Mouse (Mus musculus) adrenal gland, postnatal 4 days (tissue): Measurements from ENCODE around the gene A030014E15Rik. TPM values are rescaled to one million over a fixed set of nuclear protein-coding genes. Genes with fewer than 3 reads are reported as not detected.

Experiments used
- total RNA-seq, 2 experiments: library from RNA; stranded (reverse); gene quantifications; 2 replicates each; pipeline ENCODE4 v1.2.3; 2021

The A030014E15Rik gene
- total RNA-seq, 2 experiments from 2014 or later = not detected

Other genes with a start within 250 kb of the A030014E15Rik start
- 100 to 1,000 TPM; 162 to 165 TPM for gene Mff, start 200.0 kb upstream of the A030014E15Rik start, total RNA-seq
- gene Tm4sf20, start 156.5 kb upstream of the A030014E15Rik start, total RNA-seq = not detected
- gene Gm47791, start 153.7 kb upstream of the A030014E15Rik start, total RNA-seq = not detected
- gene Agfg1, start 85.4 kb upstream of the A030014E15Rik start, total RNA-seq = 10 to 100 TPM; 47.0 to 48.7 TPM
- under 1 TPM; 0.39 to 0.68 TPM for gene A030005L19Rik, start 11.6 kb upstream of the A030014E15Rik start, total RNA-seq
- gene Gm6217, start 6.5 kb downstream of the A030014E15Rik start, total RNA-seq = not detected
- not detected for gene A030003K21Rik, start 18.5 kb downstream of the A030014E15Rik start, total RNA-seq
- gene Gm7544, start 31.1 kb downstream of the A030014E15Rik start, total RNA-seq = not detected
- gene Gm47955, start 35.4 kb downstream of the A030014E15Rik start, total RNA-seq = not detected
- not detected for gene Gm47959, start 75.6 kb downstream of the A030014E15Rik start, total RNA-seq
- gene Slc19a3, start 113.5 kb downstream of the A030014E15Rik start, total RNA-seq = under 1 TPM; 0.48 to 0.73 TPM
- gene Krtap28-10, start 117.6 kb downstream of the A030014E15Rik start, total RNA-seq = not detected
- gene Gm47969, start 120.0 kb downstream of the A030014E15Rik start, total RNA-seq = not detected
- gene A030005K14Rik, start 134.5 kb downstream of the A030014E15Rik start, total RNA-seq = not detected
- gene Krtap28-13, start 136.0 kb downstream of the A030014E15Rik start, total RNA-seq = not detected
- not detected for gene Ccl20, start 191.8 kb downstream of the A030014E15Rik start, total RNA-seq
- gene Daw1, start 234.8 kb downstream of the A030014E15Rik start, total RNA-seq = under 1 TPM in 1 of 2 experiments, not detected in 1; 0.31 TPM